In the genomic region with DNA sequence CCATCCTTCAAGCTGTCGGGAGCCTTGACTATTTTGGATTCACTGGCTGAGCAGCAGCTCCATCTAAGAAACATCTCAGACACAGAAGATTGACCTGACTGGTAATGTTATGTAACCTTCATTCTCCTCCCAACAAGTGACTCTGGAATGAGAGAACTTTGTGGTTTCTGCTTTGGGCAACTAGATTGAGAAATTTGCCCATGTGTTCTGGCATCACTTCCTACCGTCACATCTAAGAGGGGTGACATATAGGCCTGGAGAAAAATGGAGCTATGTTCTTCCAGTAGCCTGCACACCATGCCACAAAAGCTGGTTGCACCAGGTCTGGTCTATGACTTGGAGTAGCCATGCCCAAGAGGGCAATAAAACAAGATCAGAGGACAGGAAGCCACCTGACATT, we compare ENCODE assay signal across 34 mouse cellular contexts. TPM values are rescaled to one million over a fixed set of nuclear protein-coding genes. Genes with fewer than 3 reads are reported as not detected.
DNase-seq lines count a peak whose midpoint lies in the region; ATAC-seq and TF ChIP-seq lines count a peak whose summit lies in the region.
"Had no signal": no experiment of that assay in that cellular context is flagged by ENCODE, and none has a peak within 500 bp of the region (broad histone marks: within the 10 kb centered on the region; RNA-seq: fewer than 3 reads in every experiment).

No protein-coding gene starts in this region.

- WGBS in bone marrow, adult 2 months: 39% methylated on average over 2 of the region's 2 CpGs

- TF ChIP-seq CTCF in bone marrow, adult 2 months (IDR thresholded peaks at IDR 0.05; ENCODE audit: control insufficient read depth, insufficient read depth, low read length): no peak

- no peak overlapping the region for H3K4me3 ChIP-seq in bone marrow, adult 2 months (replicated peaks; ENCODE audit: control insufficient read depth, low read depth, low read length)
- H3K4me3 ChIP-seq: embryonic facial prominence, embryonic 12.5 days; embryonic facial prominence, embryonic 15.5 days; gastrocnemius, adult 2 months; heart, embryonic 13.5 days had no signal

- TF ChIP-seq POLR2A in bone marrow, adult 2 months (IDR thresholded peaks at IDR 0.05; ENCODE audit: borderline replicate concordance, control insufficient read depth, low read depth, low read length): no peak

- H3K4me1 ChIP-seq in bone marrow, adult 2 months (ENCODE audit: control insufficient read depth, insufficient read depth, low read length): no peaks in the 10 kb centered on the region; the same call in 1 of the 2 replicates
- H3K4me1 ChIP-seq: embryonic facial prominence, embryonic 12.5 days; embryonic facial prominence, embryonic 15.5 days; heart, embryonic 13.5 days had no signal

- H3K27ac ChIP-seq in bone marrow, adult 2 months (ENCODE audit: control insufficient read depth, insufficient read depth, low read depth, low read length, poor library complexity): peak overlapping the region; percentile 73
- H3K27ac ChIP-seq: embryonic facial prominence, embryonic 12.5 days; embryonic facial prominence, embryonic 15.5 days; gastrocnemius, adult 2 months; heart, embryonic 13.5 days; hindbrain, embryonic 14.5 days; hindbrain, postnatal 0 days had no signal

- no peak for DNase-seq in thymus, postnatal 25 days
- no peak for DNase-seq in thymus, postnatal 14 days
- DNase-seq in lung, postnatal 36 days: no peak
- DNase-seq: adrenal gland, postnatal 10 days; adrenal gland, postnatal 36 days; cerebellum, adult 11-12 months; cerebellum, adult 8-10 months; cerebellum, postnatal 10 days; cerebellum, postnatal 36 days; forebrain, postnatal 0 days; gastrocnemius, adult 2 months; gastrocnemius, postnatal 14 days; heart, adult 18-20 months; heart, postnatal 14 days; heart, postnatal 4 days had no signal

- ATAC-seq in granulocyte monocyte progenitor cell, adult 5-6 weeks (replicated peaks; ENCODE audit: poor library complexity, severe bottlenecking): peak; percentile 90
- ATAC-seq in megakaryocyte progenitor cell, adult 5-6 weeks (replicated peaks; ENCODE audit: poor library complexity): peak; percentile 90
- ATAC-seq: activated CD4-positive, CD25-positive, alpha-beta regulatory T cell, adult 4 months; forebrain, embryonic 14.5 days; forebrain, postnatal 0 days; hindbrain, postnatal 0 days; inflammation-experienced regulatory T-cells, adult 6 months had no signal

RNA-seq across cellular contexts. Expression of gene Zfp275, which starts 13.7 kb away (rescaled TPM):
- 1.7 and 3.4 TPM in 2 replicates for polyA plus RNA-seq in bone marrow, adult 2 months (2011; ENCODE audit: insufficient read depth, insufficient read length, low replicate concordance, missing spikeins)
- total RNA-seq in granulocyte monocyte progenitor cell, adult 5-6 weeks (2014; fragmentation: Nextera tagmentation): 8.5 and 11.9 TPM in 2 replicates
- 7.9 and 8.1 TPM in 2 replicates for total RNA-seq in granulocyte monocyte progenitor cell, adult 5-6 weeks (2017)
- 9.1 and 10.4 TPM in 2 replicates for total RNA-seq in megakaryocyte progenitor cell, adult 5-6 weeks (2015)
- total RNA-seq in megakaryocyte progenitor cell, adult 5-6 weeks (2017): 6.0 and 8.8 TPM in 2 replicates

RNA-seq across cellular contexts. Expression of gene Gm45015, which starts 19.5 kb away (rescaled TPM):
- not detected in 2 replicates for polyA plus RNA-seq in bone marrow, adult 2 months (2011; ENCODE audit: insufficient read depth, insufficient read length, low replicate concordance, missing spikeins)
- total RNA-seq in granulocyte monocyte progenitor cell, adult 5-6 weeks (2014; fragmentation: Nextera tagmentation): not detected in 2 replicates
- not detected in 2 replicates for total RNA-seq in granulocyte monocyte progenitor cell, adult 5-6 weeks (2017)
- not detected in 2 replicates for total RNA-seq in megakaryocyte progenitor cell, adult 5-6 weeks (2015)
- not detected in 2 replicates for total RNA-seq in megakaryocyte progenitor cell, adult 5-6 weeks (2017)
- total RNA-seq: adrenal gland, adult 18-20 months; adrenal gland, postnatal 10 days; adrenal gland, postnatal 36 days; ES-E14; forebrain, postnatal 0 days; gastrocnemius, adult 2 months; gastrocnemius, postnatal 14 days; gastrocnemius, postnatal 4 days; heart, adult 18-20 months; heart, postnatal 14 days; heart, postnatal 4 days; hindbrain, postnatal 0 days had no signal
- polyA plus RNA-seq: activated CD4-positive, CD25-positive, alpha-beta regulatory T cell, adult 4 months; brain, embryonic 14.5 days; embryonic facial prominence, embryonic 12.5 days; embryonic facial prominence, embryonic 15.5 days; forebrain, embryonic 11.5 days; forebrain, embryonic 14.5 days; forebrain, postnatal 0 days; frontal cortex, adult 2 months; heart, embryonic 13.5 days; heart, embryonic 16.5 days; hindbrain, embryonic 11.5 days; hindbrain, embryonic 14.5 days; hindbrain, postnatal 0 days; inflammation-experienced regulatory T-cells, adult 6 months had no signal

RNA-seq across cellular contexts. Expression of gene Gm18336, which starts 42.4 kb away (rescaled TPM):
- polyA plus RNA-seq in bone marrow, adult 2 months (2011; ENCODE audit: insufficient read depth, insufficient read length, low replicate concordance, missing spikeins): not detected in 2 replicates
- not detected in 2 replicates for total RNA-seq in granulocyte monocyte progenitor cell, adult 5-6 weeks (2014; fragmentation: Nextera tagmentation)
- not detected in 2 replicates for total RNA-seq in granulocyte monocyte progenitor cell, adult 5-6 weeks (2017)
- not detected in 2 replicates for total RNA-seq in megakaryocyte progenitor cell, adult 5-6 weeks (2015)
- total RNA-seq in megakaryocyte progenitor cell, adult 5-6 weeks (2017): not detected in 2 replicates
- total RNA-seq: adrenal gland, adult 18-20 months; adrenal gland, postnatal 10 days; adrenal gland, postnatal 36 days; gastrocnemius, adult 2 months; gastrocnemius, postnatal 14 days; gastrocnemius, postnatal 4 days; heart, adult 18-20 months; heart, postnatal 14 days; heart, postnatal 4 days had no signal
- polyA plus RNA-seq: activated CD4-positive, CD25-positive, alpha-beta regulatory T cell, adult 4 months; embryonic facial prominence, embryonic 12.5 days; forebrain, embryonic 11.5 days; forebrain, embryonic 14.5 days; heart, embryonic 13.5 days; heart, embryonic 16.5 days; hindbrain, embryonic 11.5 days; hindbrain, embryonic 14.5 days; inflammation-experienced regulatory T-cells, adult 6 months had no signal

RNA-seq across cellular contexts. Expression of gene Zfp92, which starts 54.7 kb away (rescaled TPM):
- polyA plus RNA-seq in bone marrow, adult 2 months (2011; ENCODE audit: insufficient read depth, insufficient read length, low replicate concordance, missing spikeins): not detected in 2 replicates
- total RNA-seq in granulocyte monocyte progenitor cell, adult 5-6 weeks (2014; fragmentation: Nextera tagmentation): not detected in 2 replicates
- total RNA-seq in granulocyte monocyte progenitor cell, adult 5-6 weeks (2017): not detected in 2 replicates
- total RNA-seq in megakaryocyte progenitor cell, adult 5-6 weeks (2015): not detected in 2 replicates
- total RNA-seq in megakaryocyte progenitor cell, adult 5-6 weeks (2017): 0.14 TPM in 1 of 2 replicates, not detected in the other
- total RNA-seq: gastrocnemius, postnatal 4 days; heart, adult 18-20 months; heart, postnatal 14 days; heart, postnatal 4 days had no signal
- polyA plus RNA-seq: heart, embryonic 13.5 days; heart, embryonic 16.5 days had no signal
